Mouse (Mus musculus) intestine, postnatal 0 days (tissue): ENCODE data around the gene Nedd9. TPM values are rescaled to one million over a fixed set of nuclear protein-coding genes. Genes with fewer than 3 reads are reported as not detected.
A peak's percentile ranks its signal among the peaks of the same experiment; 100 is the strongest.

Experiments used
- ATAC-seq: fragments of 200-750 bp; cut with Nextera tagmentation; 2 replicates; pipeline ENCODE4 v1.8.0; 2017; ENCODE audit warnings: mild to moderate bottlenecking, moderate TSS enrichment, moderate library complexity
- H3K27ac ChIP-seq: fragments of 300-500 bp; sonication (generic); 2 replicates; pipeline ENCODE4 v1.5.1; 2014; ENCODE audit warnings: mild to moderate bottlenecking, low read depth, low read length, moderate library complexity
- H3K27me3 ChIP-seq: fragments of 300-500 bp; sonication (generic); replicated peaks from 2 replicates; pipeline ENCODE4 v1.6.1; 2014; ENCODE audit warnings: low read length, mixed read lengths; ENCODE audit not compliant: control insufficient read depth, insufficient read depth
- H3K36me3 ChIP-seq: fragments of 300-500 bp; sonication (generic); 2 replicates; pipeline ENCODE4 v1.6.1; 2014; ENCODE audit warnings: mild to moderate bottlenecking, moderate library complexity; ENCODE audit not compliant: control insufficient read depth, insufficient read depth
- H3K4me1 ChIP-seq: fragments of 300-500 bp; sonication (generic); replicated peaks from 2 replicates; pipeline ENCODE4 v1.6.1; 2014; ENCODE audit warnings: antibody characterized with exemption, low read length, mixed read lengths; ENCODE audit not compliant: control insufficient read depth, insufficient read depth
- H3K4me2 ChIP-seq: fragments of 300-500 bp; sonication (generic); replicated peaks from 2 replicates; pipeline ENCODE4 v1.6.1; 2014; ENCODE audit warnings: low read depth, mild to moderate bottlenecking, moderate library complexity
- H3K4me3 ChIP-seq: fragments of 300-500 bp; sonication (generic); 2 replicates; pipeline ENCODE4 v1.5.1; 2014; ENCODE audit warnings: low read depth, low read length
- H3K9ac ChIP-seq: fragments of 300-500 bp; sonication (generic); 2 replicates; pipeline ENCODE4 v1.6.1; 2014; ENCODE audit warnings: mild to moderate bottlenecking, low read depth, low read length
- H3K9me3 ChIP-seq: fragments of 300-500 bp; sonication (generic); 2 replicates; pipeline ENCODE4 v1.6.1; 2016; ENCODE audit warnings: mixed run types; ENCODE audit not compliant: control insufficient read depth
- CTCF ChIP-seq: sonication (generic); IDR thresholded peaks from 2 replicates; pipeline ENCODE4 v1.5.1; 2016; ENCODE audit warnings: low read depth, mild to moderate bottlenecking, control low read depth, antibody characterized with exemption, moderate library complexity
- WGBS: fragments of 180-500 bp; shearing (Covaris S2); extraction: QIAGEN DNeasy Blood & Tissue Kit; methylation state at CpG from one replicate; pipeline ENCODE4 v1.1.7; 2014; 5-methylcytosine and 5-hydroxymethylcytosine counted together
- polyA plus RNA-seq: library from polyadenylated mRNA; unstranded; fragments of >200 nt; fragmentation: Nextera tagmentation; extraction: Ambion mirVana; gene quantifications from 2 replicates; pipeline ENCODE4 v1.2.1, GENCODE M21; 2015

Nedd9 gene
- polyA plus RNA-seq, 1 experiment from 2014 or later: 17.6 TPM

DNA sequence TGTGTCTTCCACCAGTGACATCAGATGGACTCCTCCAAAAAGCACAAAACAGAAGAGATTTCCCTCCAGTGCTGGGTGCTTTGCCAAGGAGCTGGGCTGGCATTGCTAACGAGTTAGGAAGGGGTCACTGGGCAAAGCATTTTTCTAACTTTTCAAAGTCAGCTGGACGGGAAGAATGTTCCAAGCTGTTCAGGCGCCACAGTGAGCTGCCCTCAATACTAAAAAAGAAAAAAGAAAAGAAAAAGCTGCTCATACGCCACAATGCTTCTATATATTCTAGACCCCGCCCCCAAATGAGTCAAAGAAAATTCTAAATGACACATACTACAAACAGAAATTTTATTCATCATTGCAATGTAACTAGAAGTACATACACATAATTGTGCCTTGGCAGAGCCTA lies 148.0 kb downstream of the Nedd9 start:
- H3K27me3 ChIP-seq: no peaks in the 10 kb centered on the region
- no peak for ATAC-seq
- peak overlapping the region; percentile 66 for H3K27ac ChIP-seq
- peaks cover 30% of the 10 kb centered on the region for H3K36me3 ChIP-seq
- H3K4me3 ChIP-seq: no peak overlapping the region
- peaks cover 35% of the 10 kb centered on the region for H3K4me1 ChIP-seq
- TF ChIP-seq CTCF: no peak
- no peaks in the 10 kb centered on the region for H3K9me3 ChIP-seq
- WGBS: 68% methylated on average over 5 of the region's 5 CpGs
- no peak overlapping the region for H3K9ac ChIP-seq
- no peak overlapping the region for H3K4me2 ChIP-seq

- no peak overlapping the region for H3K9ac ChIP-seq
- ATAC-seq: no peak
- WGBS: 89% methylated on average over 2 of the region's 2 CpGs
- H3K4me2 ChIP-seq: no peak overlapping the region
- H3K36me3 ChIP-seq: peaks cover 30% of the 10 kb centered on the region
- no peak for TF ChIP-seq CTCF
- no peak overlapping the region for H3K4me3 ChIP-seq
- H3K27me3 ChIP-seq: no peaks in the 10 kb centered on the region
- H3K9me3 ChIP-seq: no peaks in the 10 kb centered on the region
- no peak overlapping the region for H3K27ac ChIP-seq
- peaks cover 33% of the 10 kb centered on the region for H3K4me1 ChIP-seq
Measured at GRCm38 (mm10) chr13:41337407-41337806, 149.8 kb downstream of the Nedd9 start.

- peak; percentile 62 for ATAC-seq
- no peaks in the 10 kb centered on the region for H3K9me3 ChIP-seq
- no peak overlapping the region for H3K4me3 ChIP-seq
- TF ChIP-seq CTCF: no peak
- H3K27ac ChIP-seq: peak overlapping the region; percentile 87
- WGBS: 14% methylated on average over 6 of the region's 6 CpGs
- peaks cover 31% of the 10 kb centered on the region for H3K4me1 ChIP-seq
- peaks cover 35% of the 10 kb centered on the region for H3K36me3 ChIP-seq
- H3K4me2 ChIP-seq: peak overlapping the region; percentile 32
- 0 out of 2 replicates have a peak overlapping the region, but pooled peaks have one; percentile 7 for H3K9ac ChIP-seq
- no peaks in the 10 kb centered on the region for H3K27me3 ChIP-seq
Measured at GRCm38 (mm10) chr13:41336260-41336659, 150.9 kb downstream of the Nedd9 start.

GRCm38 (mm10) chr13:41335767-41336166 lies 151.4 kb downstream of the Nedd9 start:
- Histone ChIP-seq H3K27me3 (no peaks in the 10 kb centered on the region), H3K4me1 (peaks cover 31% of the 10 kb centered on the region), H3K36me3 (peaks cover 35% of the 10 kb centered on the region), H3K9ac (0 out of 2 replicates have a peak overlapping the region, but pooled peaks have one; percentile 7), H3K4me2 (peak overlapping the region; percentile 32), H3K27ac (peak overlapping the region; percentile 87), H3K4me3 (no peak overlapping the region), H3K9me3 (no peaks in the 10 kb centered on the region)
- 56% methylated on average over 5 of the region's 5 CpGs for WGBS
- peak; percentile 17; the same call in 1 of the 2 replicates for ATAC-seq
- no peak for TF ChIP-seq CTCF

- Histone ChIP-seq H3K4me1 (peaks cover 33% of the 10 kb centered on the region), H3K9me3 (no peaks in the 10 kb centered on the region), H3K4me3 (no peak overlapping the region), H3K9ac (no peak overlapping the region), H3K36me3 (peaks cover 38% of the 10 kb centered on the region), H3K27me3 (no peaks in the 10 kb centered on the region), H3K4me2 (peak overlapping the region; percentile 40), H3K27ac (peak overlapping the region; percentile 82)
- TF ChIP-seq CTCF: no peak
- peak; percentile 31 for ATAC-seq
- 29% methylated on average over 5 of the region's 5 CpGs for WGBS
Measured at GRCm38 (mm10) chr13:41334641-41335000, 152.5 kb downstream of the Nedd9 start.

DNA sequence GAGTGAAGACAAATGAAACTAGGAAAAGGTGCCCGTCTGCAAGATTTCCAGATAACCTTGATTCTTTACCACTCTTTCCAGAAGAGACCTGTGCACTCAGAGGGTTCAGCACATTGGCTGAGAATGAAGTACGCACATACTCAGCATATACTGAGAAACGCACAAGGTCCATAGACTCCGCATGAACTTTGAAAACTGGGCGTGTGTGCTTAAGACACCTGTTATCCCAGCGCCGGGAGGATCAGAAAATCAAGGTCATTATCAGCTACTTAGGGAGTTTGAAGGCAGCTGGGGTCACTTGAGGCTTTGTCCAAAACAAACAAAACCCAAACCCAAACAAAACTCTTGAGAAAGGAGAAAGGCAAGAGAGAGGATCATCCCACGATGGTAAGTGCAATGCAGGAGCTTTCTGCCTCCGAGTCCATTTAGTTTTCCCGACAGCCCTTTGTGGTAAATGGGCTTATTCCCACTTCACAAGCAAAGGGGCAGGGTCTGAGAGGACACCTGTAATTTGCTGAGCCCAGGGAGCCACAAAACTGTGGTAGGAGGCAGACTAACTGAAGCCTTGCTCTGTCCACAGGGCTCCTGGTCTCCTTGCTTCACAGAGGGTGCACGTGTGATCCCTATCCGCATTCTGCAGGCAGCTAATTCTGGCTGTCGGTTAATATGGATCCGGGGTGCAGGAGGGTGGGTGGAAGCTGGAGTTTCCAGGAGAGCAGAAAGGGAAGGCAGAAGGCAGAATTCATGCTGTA lies 153.1 kb downstream of the Nedd9 start:
- Histone ChIP-seq H3K9me3 (no peaks in the 10 kb centered on the region), H3K4me1 (peaks cover 33% of the 10 kb centered on the region), H3K4me2 (peak overlapping the region; percentile 40), H3K27me3 (no peaks in the 10 kb centered on the region), H3K27ac (peak overlapping the region; percentile 82), H3K9ac (no peak overlapping the region), H3K4me3 (no peak overlapping the region), H3K36me3 (peaks cover 35% of the 10 kb centered on the region)
- no peak for TF ChIP-seq CTCF
- WGBS: 32% methylated on average over 14 of the region's 14 CpGs
- ATAC-seq: peak; percentile 79
